Mouse (Mus musculus) megakaryocyte, embryonic 14.5 days (primary cell): ENCODE measurements at regions not wholly inside any gene's neighbourhood (a gene's known extent, or its start where the extent isn't known, plus 50 kb on each side); places are given as distances from the start of the nearest gene placed in this dataset.

Experiments
- FLI1 ChIP-seq: IDR thresholded peaks from 2 replicates; pipeline ENCODE4 v1.6.1; 2012; ENCODE audit warnings: low read length, inconsistent platforms, mixed read lengths
- GATA1 ChIP-seq: IDR thresholded peaks from 3 replicates; pipeline ENCODE4 v1.6.1; 2012; ENCODE audit warnings: mixed read lengths, low read length, inconsistent platforms, borderline replicate concordance

DNA sequence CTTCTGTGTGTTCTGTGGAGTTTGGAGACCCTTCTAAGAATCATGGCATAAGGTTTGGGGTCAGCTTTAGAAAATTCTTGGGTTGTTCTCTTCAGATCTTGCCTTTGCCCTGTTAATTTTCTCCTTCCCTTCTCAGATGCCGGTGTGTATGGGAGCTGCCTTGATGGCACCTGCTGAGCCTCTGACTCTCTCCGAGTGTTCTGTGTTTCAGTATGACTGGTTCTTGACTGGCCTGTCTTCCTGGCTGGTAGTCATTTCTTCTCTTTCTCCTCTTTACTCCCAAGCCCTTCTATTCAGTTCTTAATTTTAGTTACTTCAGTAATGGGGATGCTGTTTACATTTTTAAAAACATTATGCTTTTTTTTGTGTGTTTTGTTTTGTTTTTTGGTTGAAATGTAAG is 152.1 kb upstream of the Ubr2 start:
- TF ChIP-seq GATA1 (no peak), FLI1 (no peak)
